Mouse (Mus musculus): ENCODE measurements at regions not wholly inside any gene's neighbourhood (a gene's known extent, or its start where the extent isn't known, plus 50 kb on each side); places are given as distances from the start of the nearest gene placed in this dataset.

DNA sequence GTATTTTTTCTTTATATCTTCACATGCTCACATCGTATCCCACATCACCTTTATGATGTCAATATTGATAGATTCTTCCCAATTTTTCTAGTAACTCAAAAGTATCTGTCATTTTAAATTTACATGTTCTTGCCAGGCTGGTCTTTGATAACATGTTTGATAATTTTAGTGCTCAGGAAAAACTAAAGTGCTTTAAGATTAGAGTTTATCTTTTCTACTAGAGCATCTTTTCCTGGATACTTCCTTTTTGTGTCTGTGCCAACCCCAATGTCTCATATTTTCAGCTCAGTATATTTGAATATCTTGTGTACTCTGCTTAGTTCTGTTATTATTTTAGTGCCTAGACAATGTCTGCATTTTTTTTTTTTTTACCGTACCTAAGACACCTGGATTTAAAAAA lies 170.2 kb upstream of the Nova1 start:
- TF ChIP-seq POLR2A (IDR thresholded peaks at IDR 0.05; ENCODE audit: insufficient read length, low read depth) (no peak), MYOG (IDR thresholded peaks at IDR 0.05; ENCODE audit: control insufficient read depth in 1 of 3, insufficient read depth in 1 of 3, insufficient read length in 2 of 3, low read depth in 2 of 3) (no peak)
